ENCODE assay signal across 19 mouse cellular contexts in genomic region chr2:126838848-126839247, GRCm38 (mm10). TPM values are rescaled to one million over a fixed set of nuclear protein-coding genes. Genes with fewer than 3 reads are reported as not detected.
"Had no signal": no experiment of that assay in that cellular context is flagged by ENCODE, and none has a peak within 500 bp of the region (broad histone marks: within the 10 kb centered on the region; RNA-seq: fewer than 3 reads in every experiment).

No protein-coding gene starts in this region.

- H3K4me1 ChIP-seq: limb, embryonic 12.5 days; limb, embryonic 15.5 days; midbrain, embryonic 12.5 days; midbrain, embryonic 15.5 days; neural tube, embryonic 12.5 days; neural tube, embryonic 15.5 days; stomach, embryonic 15.5 days had no signal

- H3K27me3 ChIP-seq: limb, embryonic 12.5 days; limb, embryonic 15.5 days; midbrain, embryonic 12.5 days; midbrain, embryonic 15.5 days; neural tube, embryonic 12.5 days; neural tube, embryonic 15.5 days; stomach, embryonic 15.5 days had no signal

- H3K9me3 ChIP-seq: limb, embryonic 12.5 days; limb, embryonic 15.5 days; midbrain, embryonic 12.5 days; midbrain, embryonic 15.5 days; neural tube, embryonic 12.5 days; neural tube, embryonic 15.5 days; stomach, embryonic 15.5 days had no signal

- H3K4me3 ChIP-seq: limb, embryonic 12.5 days; limb, embryonic 15.5 days; midbrain, embryonic 12.5 days; midbrain, embryonic 15.5 days; neural tube, embryonic 12.5 days; neural tube, embryonic 15.5 days; stomach, embryonic 15.5 days had no signal

- DNase-seq: kidney, postnatal 14 days; kidney, postnatal 4 days; left cerebral cortex, postnatal 4 days; liver, postnatal 0 days; lung, embryonic 14.5 days; right cerebral cortex, adult 18-20 months; right cerebral cortex, postnatal 14 days; right cerebral cortex, postnatal 4 days; spleen, adult 18-20 months; thymus, postnatal 36 days had no signal

- H3K27ac ChIP-seq: limb, embryonic 12.5 days; limb, embryonic 15.5 days; liver, embryonic 14.5 days; macrophage; midbrain, embryonic 12.5 days; midbrain, embryonic 15.5 days; neural tube, embryonic 12.5 days; neural tube, embryonic 15.5 days; stomach, embryonic 15.5 days had no signal

- H3K9ac ChIP-seq: limb, embryonic 12.5 days; limb, embryonic 15.5 days; liver, embryonic 14.5 days; liver, postnatal 0 days; lung, embryonic 14.5 days; midbrain, embryonic 12.5 days; midbrain, embryonic 15.5 days; neural tube, embryonic 12.5 days; neural tube, embryonic 15.5 days; stomach, embryonic 15.5 days had no signal

RNA-seq across cellular contexts. Expression of gene Usp50, which starts 55.6 kb away (rescaled TPM):
- total RNA-seq: left cerebral cortex, postnatal 4 days had no signal
- polyA plus RNA-seq: macrophage had no signal
